Mouse (Mus musculus) subcutaneous adipose tissue, adult 2 months (tissue): ENCODE results near the gene Actr5. TPM values are rescaled to one million over a fixed set of nuclear protein-coding genes. Genes with fewer than 3 reads are reported as not detected.

Experiments used
- polyA plus RNA-seq: library from polyadenylated mRNA; depleted of rRNA; stranded (reverse); fragments of >200 nt; gene quantifications from 2 replicates; pipeline ENCODE4 v1.2.3, GENCODE M21; 2012; ENCODE audit warnings: low replicate concordance; rRNA removed

Gene Actr5
- 4.7 and 9.3 TPM in 2 replicates for polyA plus RNA-seq

DNA sequence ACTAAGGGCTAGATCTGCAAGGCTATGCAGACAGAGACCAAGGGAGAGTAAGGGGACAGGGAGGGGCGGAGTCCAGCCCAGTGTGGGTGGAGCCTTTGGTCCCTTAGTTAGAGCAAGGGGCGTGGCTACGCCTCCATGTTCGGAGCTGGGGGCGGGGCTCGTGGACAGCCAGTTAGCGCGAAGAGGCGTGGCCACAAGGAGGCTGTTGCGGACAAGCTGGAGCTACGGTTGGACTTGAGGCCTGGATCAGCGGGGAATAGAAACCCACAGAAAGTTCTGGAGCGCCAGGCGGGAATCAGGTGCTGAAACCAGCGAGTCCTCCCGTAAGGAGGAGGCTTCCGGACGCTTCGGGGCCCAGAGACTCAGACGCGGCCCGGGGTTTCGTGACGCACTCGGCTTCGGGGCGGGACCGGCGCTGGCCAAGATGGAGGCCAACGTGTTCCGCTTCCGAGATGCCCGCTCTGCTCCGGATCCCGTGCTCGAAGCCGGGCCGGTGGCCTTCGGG, at the start of gene Actr5:
Gene Actr5 (plus strand): TSS at position 171 of the 505 bp plus-strand sequence.

DNA sequence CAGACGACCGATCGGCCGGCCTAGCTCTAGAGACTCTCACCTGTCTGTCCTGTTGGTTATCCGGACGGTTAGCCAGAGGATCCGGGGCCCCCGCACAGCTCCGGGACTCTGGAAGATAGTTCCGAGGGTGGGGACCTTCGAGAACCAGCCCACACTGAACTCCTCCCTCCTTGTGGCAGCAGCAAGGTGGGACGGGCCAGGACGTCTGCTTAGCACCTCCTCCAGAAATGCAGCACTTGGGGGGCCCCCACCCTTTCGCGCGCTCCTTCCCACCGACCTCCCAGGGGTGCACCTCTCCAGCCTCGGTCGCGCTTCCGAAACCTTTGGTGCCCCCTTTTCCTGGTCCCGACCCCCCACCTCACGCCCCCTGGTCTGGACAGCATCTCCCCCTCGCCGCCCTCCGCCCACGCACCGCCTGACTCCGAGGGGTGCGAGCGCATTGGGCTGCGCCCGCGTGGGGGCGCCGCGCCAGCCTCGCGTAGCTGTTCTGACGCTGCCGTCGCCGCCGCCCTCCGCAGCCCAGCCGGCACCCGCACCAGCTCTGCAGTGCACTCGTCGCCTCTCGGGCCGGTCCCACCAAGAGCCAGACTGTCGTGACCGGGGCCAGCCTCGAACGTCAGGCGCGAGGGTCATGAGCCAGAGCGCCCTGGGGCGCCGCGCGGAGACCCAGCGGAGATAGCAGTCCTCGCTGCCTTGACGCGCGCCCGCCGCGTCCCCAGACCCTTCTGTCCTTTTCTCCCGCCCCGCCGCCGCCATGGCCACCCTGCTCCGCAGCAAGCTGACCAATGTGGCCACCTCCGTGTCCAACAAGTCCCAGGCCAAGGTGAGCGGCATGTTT, 14.0 kb upstream of the Actr5 start, which contains the start of gene Slc32a1:
Gene Slc32a1 (plus strand): TSS at position 280 of the 838 bp plus-strand sequence.

DNA sequence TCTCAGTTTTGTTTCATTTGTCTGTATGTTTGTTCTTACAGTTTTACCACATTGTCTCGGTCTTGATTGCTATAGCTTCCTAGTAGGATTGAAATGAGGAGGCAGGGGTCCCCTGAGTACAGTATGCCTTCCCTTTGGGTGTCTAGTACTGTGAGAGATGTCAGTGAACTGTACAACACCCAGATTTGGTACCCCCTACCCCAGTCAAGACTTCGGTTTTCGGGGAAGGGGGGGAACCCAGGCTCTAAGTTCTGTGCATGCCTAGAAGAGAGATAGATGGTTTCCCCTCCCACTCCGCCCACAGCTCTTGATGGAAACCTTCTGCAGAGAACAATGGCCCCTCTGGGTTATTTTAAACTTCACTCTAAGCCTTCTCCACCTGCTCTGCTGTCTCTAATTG, 40.4 kb downstream of the Actr5 start, which contains the start of gene Ppp1r16b:
Gene Ppp1r16b (plus strand): TSS at position 301 of the 400 bp plus-strand sequence.

Other genes starting within 250 kb of the Actr5 start
- 17.4 and 62.3 TPM in 2 replicates for gene Snhg11, start 249.2 kb upstream of the Actr5 start, polyA plus RNA-seq
- gene Ralgapb, start 215.0 kb upstream of the Actr5 start, polyA plus RNA-seq = 23.6 and 34.7 TPM in 2 replicates
- 242 and 439 TPM in 2 replicates for gene Adig, start 122.3 kb upstream of the Actr5 start, polyA plus RNA-seq
- 0.21 and 2.9 TPM in 2 replicates for gene Arhgap40, start 112.1 kb upstream of the Actr5 start, polyA plus RNA-seq
- gene Slc32a1, start 14.1 kb upstream of the Actr5 start, polyA plus RNA-seq = not detected in 2 replicates
- 4.9 and 8.0 TPM in 2 replicates for gene Ppp1r16b, start 40.5 kb downstream of the Actr5 start, polyA plus RNA-seq
- gene Fam83d, start 143.2 kb downstream of the Actr5 start, polyA plus RNA-seq = 6.3 and 7.4 TPM in 2 replicates
- 12.1 and 22.4 TPM in 2 replicates for gene Dhx35, start 169.9 kb downstream of the Actr5 start, polyA plus RNA-seq